Mouse (Mus musculus): ENCODE results near the gene Dapl1.

The Dapl1 gene

DNA sequence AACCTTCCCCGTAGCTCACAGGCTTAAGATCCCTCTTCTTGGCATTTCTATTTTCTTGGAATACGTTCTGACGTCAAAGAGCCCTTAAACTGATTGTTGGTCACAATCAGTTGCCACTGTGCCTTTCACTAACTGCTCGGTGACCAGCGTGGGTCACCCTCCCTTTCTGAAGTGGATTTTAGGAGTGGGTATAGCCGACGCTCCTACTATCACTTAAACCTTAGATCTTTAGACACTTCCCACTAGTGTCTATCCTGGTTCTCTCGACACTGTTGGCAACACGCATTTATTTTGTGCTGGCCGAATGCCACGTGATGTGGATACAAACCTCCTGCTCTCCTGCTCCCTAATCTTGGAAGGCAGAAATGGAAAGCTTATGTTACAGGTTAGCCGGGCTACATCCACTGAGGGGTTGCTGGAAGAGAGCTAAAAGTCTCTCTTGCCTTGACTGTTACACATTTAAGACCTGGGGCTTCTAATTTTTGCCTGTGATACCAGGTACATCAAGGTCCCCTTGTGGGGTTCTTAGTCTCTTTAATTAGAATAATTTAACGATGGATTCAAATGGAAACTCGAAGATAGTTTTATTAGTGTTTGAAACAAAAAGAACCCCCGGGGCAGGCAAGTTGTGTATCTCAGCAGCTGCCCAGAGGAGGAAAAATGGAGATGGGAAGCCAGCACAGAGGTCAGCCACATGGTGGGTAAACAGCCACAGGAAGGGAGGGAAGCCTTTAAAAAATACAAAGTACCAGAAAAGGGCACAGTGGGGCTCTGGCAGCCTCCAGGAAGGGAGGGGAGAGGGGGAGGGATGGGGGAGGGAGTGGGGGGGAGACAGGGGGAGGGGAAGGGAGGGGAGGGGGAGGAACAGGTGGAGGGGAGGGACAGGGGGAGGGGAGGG, 13.2 kb upstream of the Dapl1 start:
- in situ Hi-C loops (cut with MboI, MseI): no loop called here

DNA sequence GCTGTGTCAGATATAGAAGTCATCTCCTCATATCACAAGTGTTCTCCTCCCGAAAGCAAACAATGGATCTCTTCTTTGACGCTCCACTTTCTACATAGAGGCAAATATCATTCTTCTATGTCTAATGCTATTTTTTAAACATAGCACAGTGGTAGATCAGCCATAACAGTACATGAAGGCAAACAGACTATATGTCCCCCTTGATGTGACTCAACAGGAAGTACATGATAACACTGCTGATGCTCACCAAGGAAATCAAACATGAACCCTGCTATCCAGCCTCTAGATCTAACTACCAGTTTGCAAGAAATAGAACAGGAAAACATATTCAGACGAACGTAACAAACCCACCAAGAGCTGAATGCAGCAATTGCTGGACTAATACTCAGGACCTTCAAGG, 10.1 kb upstream of the Dapl1 start:
- in situ Hi-C loops (cut with MboI, MseI): no loop called here

DNA sequence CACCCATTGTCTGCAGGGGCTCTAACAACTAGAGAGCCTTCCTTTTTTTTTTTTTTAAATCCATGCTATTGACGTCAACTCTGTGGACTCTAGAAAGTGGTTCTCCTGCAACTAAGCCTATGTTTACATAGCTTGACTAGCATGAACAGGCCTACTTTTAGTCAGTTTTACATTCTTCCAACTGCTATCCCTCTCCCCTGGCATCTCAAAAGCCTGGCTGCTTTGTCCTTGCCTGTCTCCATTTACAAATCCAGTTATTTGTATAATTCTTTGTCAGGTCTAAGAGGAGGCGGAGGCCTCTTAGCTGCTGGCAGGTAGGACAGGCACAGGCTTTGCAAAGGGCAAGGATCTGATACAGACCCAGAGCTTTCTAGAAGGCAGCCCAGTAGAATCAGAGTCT, 627 bp downstream of the Dapl1 start:
- in situ Hi-C loops (cut with MboI, MseI): loop anchor here (10.0 kb wide), 2 partner anchors 1300 to 1820 kb away; no protein-coding TSS in a partner anchor

DNA sequence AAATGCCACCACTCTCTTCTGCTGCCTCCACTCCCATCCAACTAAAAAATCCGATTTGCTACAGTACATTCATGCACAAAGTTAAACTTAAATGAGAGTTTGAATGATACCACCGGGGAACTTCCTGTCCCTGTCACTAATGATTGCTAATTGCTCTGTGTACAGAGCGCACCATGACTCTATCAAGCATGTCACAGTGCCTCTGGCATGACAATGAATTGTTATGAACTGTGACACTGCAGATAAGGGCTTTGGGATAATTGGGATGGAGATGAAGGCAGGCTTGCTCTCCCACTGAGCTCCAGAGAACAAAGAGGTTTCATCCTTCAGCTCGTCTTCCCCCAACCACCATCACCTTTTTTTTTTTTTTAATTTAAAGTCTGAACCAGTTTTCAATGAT, 1.2 kb downstream of the Dapl1 start:
- in situ Hi-C loops (cut with MboI, MseI): loop anchor here (10.0 kb wide), 2 partner anchors 1301 to 1819 kb away; no protein-coding TSS in a partner anchor

DNA sequence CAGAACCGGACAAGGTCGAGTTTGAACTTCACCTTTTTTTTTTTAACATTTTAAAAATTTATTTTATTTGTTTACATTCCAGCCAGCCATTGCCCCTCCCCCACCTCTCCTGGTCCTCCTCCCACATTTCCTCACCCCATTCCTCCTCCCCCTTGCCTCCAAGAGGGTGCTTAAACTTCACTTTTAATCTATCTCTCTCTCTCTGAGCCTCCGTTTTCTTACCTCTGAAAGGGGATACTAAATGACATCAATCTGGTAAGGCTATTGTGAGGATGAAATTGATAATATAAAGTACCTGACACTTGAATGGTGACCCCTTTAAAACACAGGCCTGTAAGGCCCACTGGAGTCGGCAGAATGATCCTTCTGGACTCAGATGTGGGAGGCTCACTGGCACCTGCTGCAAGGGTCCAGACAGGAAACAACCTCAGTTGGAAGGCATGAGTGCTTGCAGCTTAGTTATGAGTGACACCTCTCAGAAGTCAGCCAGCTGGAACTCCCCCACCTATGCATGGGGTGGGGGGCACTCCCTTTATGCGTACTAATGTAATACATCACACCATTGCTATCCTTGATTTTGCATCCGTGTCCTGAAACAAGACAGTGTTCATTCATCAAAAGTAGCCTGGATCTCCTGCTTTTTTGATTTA, 1.9 kb downstream of the Dapl1 start:
- in situ Hi-C loops (cut with MboI, MseI): loop anchor here (10.0 kb wide), 2 partner anchors 1302 to 1818 kb away; no protein-coding TSS in a partner anchor

DNA sequence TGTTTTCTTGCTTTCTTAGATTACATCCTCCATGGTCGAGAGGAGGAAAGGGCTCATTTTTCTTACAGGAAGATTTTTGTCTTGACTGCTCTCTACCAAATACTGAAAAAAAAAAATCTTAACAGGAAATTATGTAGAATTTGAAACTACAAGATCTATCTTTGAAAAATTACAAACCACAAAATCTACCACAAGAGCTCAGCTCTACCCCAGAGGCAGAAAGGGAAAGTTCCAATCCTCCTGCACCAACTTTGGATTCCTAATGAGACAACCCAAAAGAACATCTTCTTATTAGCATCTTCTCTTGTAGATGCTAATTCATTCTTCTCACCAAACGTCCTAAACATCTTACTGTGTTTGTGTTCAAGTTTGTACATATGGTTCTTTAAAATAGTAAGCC, 3.8 kb downstream of the Dapl1 start:
- in situ Hi-C loops (cut with MboI, MseI): loop anchor here (10.0 kb wide), 2 partner anchors 1303 to 1817 kb away; no protein-coding TSS in a partner anchor

DNA sequence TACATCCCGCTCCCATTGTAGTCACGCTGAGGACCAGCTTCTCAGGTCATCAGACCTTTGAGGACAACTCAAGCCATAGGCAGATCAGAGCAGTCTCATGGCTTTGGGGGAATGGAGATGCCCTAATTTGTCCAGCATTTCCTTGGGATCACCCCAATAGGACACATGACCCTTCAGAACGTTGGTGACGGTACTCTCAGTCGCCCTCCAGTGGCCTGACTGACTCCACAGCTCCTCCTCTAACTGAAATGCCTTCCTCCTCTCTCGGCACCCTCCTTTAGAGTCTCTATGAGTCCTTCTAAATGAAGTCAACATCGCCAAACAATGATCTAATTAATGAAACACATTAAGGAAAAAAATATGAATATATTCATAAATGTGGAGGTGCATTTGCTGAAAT, 5.9 kb downstream of the Dapl1 start:
- in situ Hi-C loops (cut with MboI, MseI): no loop called here

DNA sequence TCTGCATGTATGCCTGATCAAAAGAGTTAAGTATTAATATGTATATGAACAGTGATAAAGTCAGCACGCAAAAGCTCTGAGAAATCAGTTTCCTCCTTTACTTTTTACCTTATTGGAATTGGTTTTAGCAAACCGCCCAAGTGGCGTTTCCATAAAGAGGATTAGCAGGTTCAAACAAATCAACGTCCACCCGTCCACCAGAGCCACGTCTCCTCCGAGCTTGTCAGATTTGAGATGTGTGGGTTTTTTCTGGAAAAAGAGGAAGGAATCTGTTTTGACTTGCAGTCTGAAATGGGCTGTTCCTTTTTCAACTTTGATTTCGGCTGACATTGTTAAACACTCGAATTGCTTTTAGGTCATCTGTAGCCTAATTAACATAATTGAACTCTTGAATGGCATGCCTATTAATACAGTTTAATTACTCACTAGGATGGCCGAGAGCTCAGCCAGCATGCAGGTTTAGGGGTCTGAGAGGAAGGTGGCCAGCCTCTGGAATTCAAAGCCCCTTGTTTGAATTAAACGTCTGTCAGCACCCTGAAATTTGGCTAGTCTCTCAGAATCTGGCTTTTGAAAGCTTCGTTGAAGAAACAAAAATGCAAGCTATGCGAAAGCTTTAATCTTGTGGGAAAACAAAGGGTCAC, 9.1 kb downstream of the Dapl1 start:
- in situ Hi-C loops (cut with MboI, MseI): no loop called here

DNA sequence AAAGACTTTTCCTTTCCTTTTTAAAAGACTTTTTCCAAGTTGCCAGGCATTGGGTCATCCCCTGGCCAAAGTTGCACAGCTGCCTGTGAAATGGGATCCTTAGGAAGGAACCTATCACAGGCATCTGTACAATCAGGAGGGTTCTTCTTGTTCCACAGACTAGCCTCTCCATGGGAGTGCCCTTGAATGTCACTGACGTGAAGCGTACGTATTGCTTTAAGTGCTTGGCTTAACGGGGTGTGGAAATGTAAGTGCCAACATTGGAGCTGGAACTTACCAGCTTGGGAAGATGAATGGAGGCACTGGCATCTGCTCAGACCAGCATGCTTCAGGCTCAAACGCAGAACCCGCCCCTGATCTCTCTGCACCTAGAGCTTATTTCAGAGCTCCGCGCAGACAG, 14.7 kb downstream of the Dapl1 start:
- in situ Hi-C loops (cut with MboI, MseI): no loop called here

DNA sequence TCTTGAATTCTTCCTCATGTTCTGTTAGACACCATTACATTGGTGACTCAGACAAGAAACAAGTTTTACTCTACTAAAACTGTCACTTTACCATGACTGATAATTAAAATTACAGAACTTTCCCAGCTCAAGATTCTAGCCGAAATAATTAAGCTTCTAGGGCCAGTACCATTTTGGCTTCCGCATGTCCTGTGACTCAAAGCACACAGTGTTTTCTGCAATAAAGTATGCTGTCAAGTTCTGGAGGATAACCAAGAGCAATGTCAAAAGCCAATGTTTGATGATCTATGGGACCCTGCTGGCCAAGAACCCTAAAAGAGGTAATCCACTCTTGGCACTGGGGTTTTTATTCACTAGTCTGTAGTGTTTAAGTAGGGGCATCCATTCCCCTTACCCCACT, 15.3 kb downstream of the Dapl1 start:
- in situ Hi-C loops (cut with MboI, MseI): no loop called here

DNA sequence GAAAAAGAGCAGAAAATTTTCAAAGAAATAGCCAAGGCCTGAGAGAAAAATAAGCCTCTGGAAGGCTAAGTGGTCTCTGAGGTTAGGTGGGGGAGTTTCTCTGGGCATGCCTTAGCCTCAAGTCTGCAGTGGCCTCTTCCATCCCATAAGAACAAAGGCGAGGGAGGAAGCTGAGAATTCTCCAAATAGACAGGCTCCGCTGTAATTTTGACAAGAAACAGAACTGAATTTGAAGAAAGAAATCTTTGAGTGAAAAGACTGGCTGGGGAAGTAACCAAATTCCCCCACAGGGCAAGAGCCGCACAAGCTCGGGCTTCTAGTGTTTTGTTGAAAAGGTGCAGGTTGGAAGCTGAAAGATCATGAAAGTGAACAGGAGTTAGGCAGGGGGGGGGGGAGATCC, 24.6 kb downstream of the Dapl1 start:
- in situ Hi-C loops (cut with MboI, MseI): no loop called here

DNA sequence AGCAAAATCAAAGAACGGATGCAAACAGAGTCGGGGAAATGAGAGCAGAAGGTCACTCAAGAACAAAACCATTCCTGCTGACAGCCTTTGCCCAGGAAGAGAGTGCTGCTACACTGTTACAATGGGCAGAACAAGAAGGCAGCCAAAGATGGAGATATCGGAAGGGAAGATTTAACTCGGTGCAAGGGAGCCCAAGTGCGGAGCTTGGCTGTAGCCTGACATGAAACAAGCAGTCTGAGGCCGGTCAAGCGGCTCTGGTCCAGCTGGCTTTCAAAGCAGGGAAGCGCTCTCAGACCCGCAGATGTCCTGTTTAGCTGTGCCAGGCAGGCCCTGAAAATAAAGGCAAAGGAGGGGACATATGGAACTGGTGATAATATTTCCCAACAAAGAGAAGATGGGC, 26.0 kb downstream of the Dapl1 start:
- in situ Hi-C loops (cut with MboI, MseI): no loop called here

DNA sequence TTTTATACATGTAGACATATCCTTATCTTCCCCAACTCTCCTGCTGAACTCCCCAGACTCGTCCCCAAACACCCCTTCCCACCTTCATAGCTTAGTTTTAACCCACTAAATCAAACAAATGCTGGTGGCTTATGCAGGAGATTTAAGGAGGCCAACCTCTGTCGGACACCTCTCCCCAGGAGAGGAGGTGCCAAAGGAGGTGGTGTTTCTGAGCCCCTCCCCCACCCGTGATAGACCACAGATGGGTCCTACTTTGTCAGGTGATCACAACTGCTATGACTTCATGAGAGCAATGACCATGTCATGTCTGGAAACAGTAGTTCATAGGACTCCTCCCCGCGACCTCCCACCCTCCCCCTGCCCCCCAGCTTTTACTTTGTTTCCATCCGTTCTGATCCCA, 26.4 kb downstream of the Dapl1 start:
- in situ Hi-C loops (cut with MboI, MseI): no loop called here

DNA sequence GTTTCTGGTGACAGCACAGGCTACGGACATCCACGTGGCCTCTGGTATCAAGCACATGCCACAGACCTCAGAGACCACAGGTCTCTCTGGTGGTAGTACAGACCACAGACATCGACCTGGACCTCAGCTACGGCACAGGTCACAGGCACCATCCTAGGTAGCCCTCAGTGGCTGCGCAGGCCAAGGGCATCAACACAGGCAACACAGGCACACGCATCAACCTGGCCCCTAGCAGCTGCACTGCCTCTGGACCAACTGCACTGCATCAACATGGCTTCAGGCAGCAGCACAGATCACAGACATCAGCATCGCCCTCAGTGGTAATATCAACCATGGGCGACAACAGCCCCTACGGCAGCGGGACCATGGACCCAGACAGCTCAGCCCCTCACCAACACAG, 36.2 kb downstream of the Dapl1 start:
- in situ Hi-C loops (cut with MboI, MseI): no loop called here

DNA sequence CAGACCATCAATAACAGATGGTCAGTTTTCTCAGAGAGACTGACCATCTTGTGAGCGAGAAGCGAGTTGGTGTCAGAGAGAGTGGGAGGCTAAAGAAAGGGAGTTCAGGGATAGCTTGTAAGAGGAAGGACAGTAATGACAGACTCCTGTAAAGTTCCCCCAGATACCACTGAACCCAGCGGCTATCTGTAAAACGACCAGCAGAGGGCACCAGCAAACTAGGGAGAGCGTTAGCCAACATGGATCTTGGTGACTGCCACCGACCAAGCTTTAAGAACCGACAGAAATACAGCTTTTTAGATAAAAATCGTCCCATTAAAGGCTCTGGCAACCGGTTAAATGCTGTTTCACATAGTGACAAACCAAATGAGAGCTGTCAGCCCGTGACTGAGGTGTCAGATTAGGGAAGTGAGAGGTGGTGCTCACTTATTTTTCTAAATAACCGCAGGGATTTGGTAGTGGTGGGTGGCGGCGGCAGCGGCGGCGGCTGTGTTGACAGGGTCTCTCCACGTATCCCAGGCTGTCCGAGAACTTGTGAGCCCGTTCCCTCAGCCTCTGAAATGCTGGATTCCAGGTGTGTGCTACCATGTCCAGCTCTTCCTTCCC, 37.7 kb downstream of the Dapl1 start:
- in situ Hi-C loops (cut with MboI, MseI): no loop called here

DNA sequence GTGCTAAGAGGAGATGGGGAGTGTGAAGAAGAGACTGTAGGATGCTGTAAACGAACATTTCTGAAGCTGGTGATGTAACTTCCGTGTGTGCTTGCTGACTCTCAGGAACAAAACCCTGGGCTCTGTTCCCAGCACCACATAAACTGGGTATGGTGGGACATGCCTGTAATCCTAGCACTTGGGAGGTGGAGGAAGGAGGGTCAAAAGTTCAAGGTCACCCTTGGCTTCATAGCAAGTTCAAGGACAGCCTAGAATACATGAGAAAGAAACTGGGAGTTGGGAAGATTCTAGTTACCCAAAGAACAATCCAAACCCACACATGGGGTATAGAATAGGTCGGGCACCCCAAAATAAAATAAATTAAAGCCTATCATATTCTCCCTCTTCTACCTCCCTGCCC, 39.1 kb downstream of the Dapl1 start:
- in situ Hi-C loops (cut with MboI, MseI): no loop called here

DNA sequence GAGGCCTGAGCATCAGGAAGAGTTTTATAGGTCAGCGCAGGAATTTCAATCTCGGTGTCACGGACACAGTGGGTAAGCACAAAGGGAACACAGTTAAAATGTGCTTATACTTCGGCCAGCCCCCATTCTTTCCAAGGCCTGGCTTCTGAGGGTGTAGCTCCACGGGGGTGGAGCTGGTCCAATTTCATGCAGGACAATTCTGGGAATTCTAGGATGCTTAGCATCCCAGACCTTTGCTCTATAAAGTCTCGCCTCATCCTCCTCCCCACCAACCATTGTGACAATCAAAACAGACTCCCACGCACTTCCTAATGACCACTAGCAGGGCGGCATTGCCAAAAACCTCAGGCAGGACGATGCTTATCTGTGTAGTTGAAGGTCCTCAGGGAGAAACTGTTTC, 42.4 kb downstream of the Dapl1 start:
- in situ Hi-C loops (cut with MboI, MseI): no loop called here

DNA sequence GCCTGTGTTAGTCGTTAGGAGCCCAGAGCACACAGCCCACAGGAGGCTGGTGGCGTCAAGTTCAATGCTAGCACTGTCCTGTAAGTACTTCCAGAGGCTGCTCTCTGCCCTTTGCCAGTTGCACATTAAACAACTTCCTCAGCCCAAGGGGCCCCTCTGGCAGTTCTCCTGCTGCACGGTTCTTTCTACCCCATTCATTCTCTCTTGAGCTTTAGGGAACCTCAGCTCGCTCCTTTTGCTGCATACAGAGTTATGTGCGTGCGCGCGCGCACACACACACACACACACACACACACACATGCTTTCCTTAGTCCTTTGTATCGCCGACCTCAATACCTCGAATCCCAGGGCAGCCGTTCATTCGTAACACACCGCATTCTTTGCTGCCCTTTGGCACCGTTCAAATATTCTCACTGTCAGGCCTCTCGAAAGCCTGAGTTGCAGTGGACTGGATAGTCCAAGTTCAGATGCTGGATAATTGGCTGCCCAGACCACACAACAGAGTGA, 45.2 kb downstream of the Dapl1 start:
- in situ Hi-C loops (cut with MboI, MseI): no loop called here

DNA sequence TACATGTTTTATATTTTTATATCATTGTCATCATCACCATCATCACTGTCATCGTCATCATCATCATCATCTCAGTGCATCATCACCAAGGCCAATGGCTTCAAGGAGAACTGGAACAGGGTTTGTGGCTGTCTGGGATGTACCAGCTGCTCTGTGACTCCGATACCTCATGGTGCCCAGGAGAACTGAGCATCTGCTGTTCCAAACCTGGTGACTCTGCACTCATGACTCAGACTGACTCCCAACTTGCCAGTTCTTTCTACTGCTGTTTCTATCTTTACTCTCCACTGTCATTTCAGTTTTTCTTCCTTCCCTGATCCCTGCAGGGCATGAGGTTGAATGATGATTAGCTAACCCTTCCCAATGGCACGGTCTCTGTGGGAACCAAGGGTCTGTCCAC, 46.4 kb downstream of the Dapl1 start:
- in situ Hi-C loops (cut with MboI, MseI): no loop called here

DNA sequence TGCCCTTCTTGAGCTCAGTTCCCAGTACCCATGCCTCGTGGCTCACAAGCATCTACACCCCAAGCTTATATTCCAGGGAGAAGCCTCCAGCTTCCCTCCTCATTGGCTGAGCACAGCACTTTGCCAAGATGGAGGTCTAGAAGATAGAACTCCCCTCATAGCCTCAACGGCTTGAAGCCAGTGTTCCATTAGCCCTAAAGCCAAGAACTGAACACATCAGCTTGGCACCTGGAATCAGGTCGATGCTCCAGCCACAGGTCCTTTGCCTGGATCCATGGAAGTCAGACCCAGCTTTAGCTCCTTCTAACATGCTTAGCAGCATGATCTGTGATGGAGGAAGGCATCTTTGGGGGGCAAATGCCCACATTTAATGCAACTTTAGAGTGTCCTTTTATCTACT, 48.5 kb downstream of the Dapl1 start:
- in situ Hi-C loops (cut with MboI, MseI): no loop called here

DNA sequence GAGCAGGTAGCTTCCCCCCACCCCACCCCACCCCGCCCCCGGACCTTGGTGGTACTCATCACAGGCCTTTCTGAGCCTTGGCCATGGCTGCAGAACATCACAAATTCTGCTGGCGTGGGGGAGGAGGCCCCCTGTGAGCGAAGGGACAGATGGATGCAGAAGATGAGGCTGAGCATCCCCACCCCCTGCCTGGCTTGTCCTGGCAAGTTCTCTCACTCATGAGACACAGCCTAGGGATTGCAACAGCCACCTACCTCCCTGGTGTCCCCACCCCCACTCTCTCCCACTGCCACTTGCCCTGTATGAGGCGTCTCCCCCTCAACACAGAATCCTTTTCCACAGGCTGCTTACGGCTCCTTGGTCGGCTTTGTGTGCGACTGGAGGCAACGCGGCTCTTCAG, 49.1 kb downstream of the Dapl1 start:
- in situ Hi-C loops (cut with MboI, MseI): no loop called here

Measured in T-helper 2 cell (primary cell).